Comparison of ENCODE assay signal across 10 mouse cellular contexts in genomic region chr10:61510809-61511208, GRCm38 (mm10). TPM values are rescaled to one million over a fixed set of nuclear protein-coding genes. Genes with fewer than 3 reads are reported as not detected.
DNase-seq lines count a peak whose midpoint lies in the region; ATAC-seq and TF ChIP-seq lines count a peak whose summit lies in the region.
"Had no signal": no experiment of that assay in that cellular context is flagged by ENCODE, and none has a peak within 500 bp of the region (broad histone marks: within the 10 kb centered on the region; RNA-seq: fewer than 3 reads in every experiment).

No protein-coding gene starts in this region.

- no peak overlapping the region for H3K9ac ChIP-seq in hindbrain, postnatal 0 days (replicated peaks; ENCODE audit: low read length)
- H3K9ac ChIP-seq: neural tube, embryonic 12.5 days had no signal

- ATAC-seq in hindbrain, postnatal 0 days, result peak; percentile 53; the same call in 1 of the 2 replicates

- no peaks in the 10 kb centered on the region for H3K9me3 ChIP-seq in hindbrain, postnatal 0 days (ENCODE audit: low read length)
- H3K9me3 ChIP-seq: neural tube, embryonic 12.5 days had no signal

- intact Hi-C loops in heart, postnatal 14 days (cut with DNase I), result no loop called here

- no peak for TF ChIP-seq CTCF in hindbrain, postnatal 0 days (IDR thresholded peaks at IDR 0.05; ENCODE audit: low read depth)

- H3K4me3 ChIP-seq in hindbrain, postnatal 0 days (ENCODE audit: low read length), result no peak overlapping the region
- H3K4me3 ChIP-seq: neural tube, embryonic 12.5 days had no signal

- H3K36me3 ChIP-seq in hindbrain, postnatal 0 days (ENCODE audit: insufficient read depth, low read length), result no peaks in the 10 kb centered on the region
- H3K36me3 ChIP-seq: neural tube, embryonic 12.5 days had no signal

- no peaks in the 10 kb centered on the region; the same call in 1 of the 2 replicates for H3K27me3 ChIP-seq in hindbrain, postnatal 0 days (ENCODE audit: insufficient read depth, low read length)
- H3K27me3 ChIP-seq: neural tube, embryonic 12.5 days had no signal

- peak; percentile 14 to 18 for DNase-seq in heart, postnatal 14 days
- no peak for DNase-seq in heart, adult 11 months
- DNase-seq in A20 (ENCODE audit: low read depth, low spot score), result peak; percentile 57
- DNase-seq in ZHBTc4 (ENCODE audit: low read depth, low spot score), result peak; percentile 45
- peak; percentile 59 for DNase-seq in hindbrain, postnatal 0 days (ENCODE audit: low spot score)
- no peak for DNase-seq in thymus, postnatal 25 days
- no peak for DNase-seq in spleen, postnatal 10 days (ENCODE audit: low spot score in 2 of 2)
- DNase-seq: kidney, postnatal 4 days; right cerebral cortex, postnatal 4 days had no signal

- no peak overlapping the region for H3K27ac ChIP-seq in hindbrain, postnatal 0 days
- H3K27ac ChIP-seq: neural tube, embryonic 12.5 days had no signal

- 21% methylated on average over 7 of the region's 7 CpGs for WGBS in hindbrain, postnatal 0 days

- no peak overlapping the region for H3K4me2 ChIP-seq in hindbrain, postnatal 0 days (ENCODE audit: low read depth, low read length)
- H3K4me2 ChIP-seq: neural tube, embryonic 12.5 days had no signal

- peaks cover 3% of the 10 kb centered on the region; the same call in 1 of the 2 replicates for H3K4me1 ChIP-seq in hindbrain, postnatal 0 days (ENCODE audit: insufficient read depth, low read length)
- H3K4me1 ChIP-seq: neural tube, embryonic 12.5 days had no signal

RNA-seq across cellular contexts. Expression of gene Lrrc20, which starts 35.2 kb away (rescaled TPM):
- 10 to 100 TPM; 24.5 to 25.8 TPM for total RNA-seq in heart, postnatal 14 days (2021)
- total RNA-seq in hindbrain, postnatal 0 days (2014; rRNA removed), result 13.5 and 19.6 TPM in 2 replicates
- polyA plus RNA-seq in hindbrain, postnatal 0 days (2015; fragmentation: Nextera tagmentation; extraction: Ambion mirVana), result 9.7 and 10.2 TPM in 2 replicates

RNA-seq across cellular contexts. Expression of gene Eif4ebp2, which starts 58.3 kb away (rescaled TPM):
- 10 to 100 TPM; 75.1 to 75.5 TPM for total RNA-seq in heart, postnatal 14 days (2021)
- total RNA-seq in hindbrain, postnatal 0 days (2014; rRNA removed), result 16.1 and 16.2 TPM in 2 replicates
- polyA plus RNA-seq in hindbrain, postnatal 0 days (2015; fragmentation: Nextera tagmentation; extraction: Ambion mirVana), result 34.9 and 35.9 TPM in 2 replicates

Comparison
In these comparisons a context has a peak if more than half of its experiments do, and no peak if none do; other contexts are left out.
1. DNase-seq: peak in heart, postnatal 14 days (2 of 2), A20 (single experiment), ZHBTc4 (single experiment) and hindbrain, postnatal 0 days (single experiment); none in heart, adult 11 months (single experiment), thymus, postnatal 25 days (single experiment) and spleen, postnatal 10 days (0 of 2).